Mouse (Mus musculus) cerebellum, adult 2 months (tissue): Measurements from ENCODE around the gene Frmd4a. TPM values are rescaled to one million over a fixed set of nuclear protein-coding genes. Genes with fewer than 3 reads are reported as not detected.

Source experiments
- DNase-seq, 2 experiments: peaks; one replicate each; pipeline ENCODE4 v3.0.0; 2021
- H3K27ac ChIP-seq: fragments of 200-500 bp; 2 replicates; pipeline ENCODE4 v1.5.1; 2012; ENCODE audit warnings: low read length, control low read depth, inconsistent platforms; ENCODE audit not compliant: insufficient read depth
- H3K27me3 ChIP-seq: fragments of 200-500 bp; 2 replicates; pipeline ENCODE4 v1.6.1; 2012; ENCODE audit warnings: inconsistent platforms, mild to moderate bottlenecking, low read length, moderate library complexity; ENCODE audit not compliant: control insufficient read depth, insufficient read depth
- H3K4me1 ChIP-seq: fragments of 200-500 bp; 2 replicates; pipeline ENCODE4 v1.6.1; 2011; ENCODE audit warnings: low read length; ENCODE audit not compliant: control insufficient read depth, insufficient read depth
- H3K4me3 ChIP-seq: fragments of 200-500 bp; replicated peaks from 2 replicates; pipeline ENCODE3; 2011; ENCODE audit warnings: mild to moderate bottlenecking, low read depth, low read length, control low read depth; ENCODE audit not compliant: insufficient read depth
- CTCF ChIP-seq: fragments of 200-500 bp; IDR thresholded peaks from 2 replicates; pipeline ENCODE4 v1.5.1; 2011; ENCODE audit warnings: low read depth, mild to moderate bottlenecking, control low read depth, low read length, moderate library complexity, borderline replicate concordance; ENCODE audit not compliant: insufficient read depth
- POLR2A ChIP-seq: fragments of 200-500 bp; IDR thresholded peaks from 2 replicates; pipeline ENCODE4 v1.6.1; 2011; ENCODE audit warnings: low read length, control low read depth, borderline replicate concordance; ENCODE audit not compliant: insufficient read depth
- WGBS: fragments of 180-500 bp; shearing (Covaris S2); methylation state at CpG from one replicate; pipeline ENCODE4 v1.1.7; 2018; 5-methylcytosine and 5-hydroxymethylcytosine counted together
- polyA plus RNA-seq: library from polyadenylated mRNA; depleted of rRNA; stranded (reverse); fragments of >200 nt; gene quantifications from 2 replicates; pipeline ENCODE4 v1.2.3, GENCODE M21; 2012

The Frmd4a gene
- polyA plus RNA-seq, 1 experiment, result 33.6 TPM

GRCm38 (mm10) chr2:4481154-4481553 is 463.6 kb downstream of the Frmd4a start:
- Histone ChIP-seq H3K27me3 (no peaks in the 10 kb centered on the region), H3K4me3 (no peak overlapping the region), H3K27ac (no peak overlapping the region), H3K4me1 (no peaks in the 10 kb centered on the region)
- no peak for TF ChIP-seq POLR2A
- no peak for TF ChIP-seq CTCF
- 40% methylated on average over 11 of the region's 11 CpGs for WGBS
- no peak for DNase-seq

GRCm38 (mm10) chr2:4486185-4486584 is 468.7 kb downstream of the Frmd4a start:
- DNase-seq, result no peak

GRCm38 (mm10) chr2:4487280-4487679 is 469.8 kb downstream of the Frmd4a start:
- no peak overlapping the region for H3K27ac ChIP-seq
- no peak overlapping the region for H3K4me3 ChIP-seq
- 95% methylated on average over 2 of the region's 2 CpGs for WGBS
- H3K4me1 ChIP-seq, result no peaks in the 10 kb centered on the region
- H3K27me3 ChIP-seq, result no peaks in the 10 kb centered on the region
- TF ChIP-seq POLR2A (no peak), CTCF (no peak)
- no peak for DNase-seq

More at GRCm38 (mm10) chr2:4486185-4486584, 468.7 kb downstream of the Frmd4a start:
- H3K27ac ChIP-seq, result no peak overlapping the region
- no peaks in the 10 kb centered on the region for H3K27me3 ChIP-seq
- H3K4me3 ChIP-seq, result no peak overlapping the region
- WGBS, result 90% methylated on average over 5 of the region's 5 CpGs
- H3K4me1 ChIP-seq, result no peaks in the 10 kb centered on the region
- no peak for TF ChIP-seq CTCF
- no peak for TF ChIP-seq POLR2A

DNA sequence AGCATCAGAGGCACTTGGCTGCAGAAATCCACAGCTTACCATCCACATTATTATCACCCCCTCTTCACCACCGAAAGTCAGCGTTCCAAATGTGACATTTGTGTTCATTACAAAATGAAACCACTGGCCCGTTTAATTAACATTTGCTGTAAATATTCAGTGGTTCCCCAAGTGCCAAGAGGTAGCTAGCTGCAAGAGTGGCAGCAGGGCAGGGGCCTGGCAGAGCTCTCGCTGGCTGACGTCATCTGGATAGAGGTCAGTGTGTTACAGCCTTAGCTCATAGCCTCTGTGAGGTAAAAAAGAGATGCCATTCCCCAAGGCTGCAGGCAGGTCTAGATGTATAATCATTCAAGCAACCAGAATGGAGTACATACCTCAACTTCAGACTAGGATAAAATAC is 473.3 kb downstream of the Frmd4a start:
- TF ChIP-seq POLR2A (no peak), CTCF (no peak)
- no peak overlapping the region for H3K27ac ChIP-seq

GRCm38 (mm10) chr2:4492485-4493481 is 475.3 kb downstream of the Frmd4a start:
- no peak overlapping the region for H3K27ac ChIP-seq
- TF ChIP-seq CTCF, result peak; percentile 79
- TF ChIP-seq POLR2A, result no peak
- WGBS, result 21% methylated on average over 20 of the region's 20 CpGs

More for the DNA sequence above, 473.3 kb downstream of the Frmd4a start:
- WGBS, result 26% methylated on average over 5 of the region's 5 CpGs
- peak in 1 of 2 experiments; percentile 41 for DNase-seq
- no peak overlapping the region for H3K4me3 ChIP-seq
- H3K4me1 ChIP-seq, result no peaks in the 10 kb centered on the region
- no peaks in the 10 kb centered on the region for H3K27me3 ChIP-seq

GRCm38 (mm10) chr2:4494478-4494877 is 477.0 kb downstream of the Frmd4a start:
- no peaks in the 10 kb centered on the region for H3K27me3 ChIP-seq
- no peak overlapping the region for H3K27ac ChIP-seq
- no peaks in the 10 kb centered on the region for H3K4me1 ChIP-seq
- DNase-seq, result no peak
- 70% methylated on average over 2 of the region's 2 CpGs for WGBS
- no peak overlapping the region for H3K4me3 ChIP-seq
- TF ChIP-seq CTCF (no peak), POLR2A (no peak)

More at GRCm38 (mm10) chr2:4492485-4493481, 475.3 kb downstream of the Frmd4a start:
- Histone ChIP-seq H3K27me3 (no peaks in the 10 kb centered on the region), H3K4me1 (no peaks in the 10 kb centered on the region), H3K4me3 (no peak overlapping the region)
- DNase-seq, result peak; percentile 54 to 65

DNA sequence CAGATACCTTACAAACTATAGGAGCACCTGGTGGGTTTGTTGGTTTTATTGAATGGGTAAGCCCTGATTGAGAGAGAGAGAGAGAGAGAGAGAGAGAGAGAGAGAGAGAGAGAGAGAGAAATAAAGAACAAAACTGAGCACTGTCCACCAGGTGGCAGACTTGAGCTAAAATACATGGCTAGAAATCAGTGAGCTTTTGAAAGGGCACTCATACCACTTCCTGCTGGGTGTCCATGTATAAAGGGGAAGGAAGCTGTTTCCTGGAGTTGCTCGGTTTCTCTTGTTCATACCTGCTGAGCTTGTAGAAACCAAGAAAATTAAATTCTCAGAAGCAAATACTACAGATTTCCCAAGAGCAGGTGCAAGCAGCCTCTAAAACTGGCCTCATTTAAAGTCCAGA is 481.7 kb downstream of the Frmd4a start:
- Histone ChIP-seq H3K27ac (no peak overlapping the region), H3K27me3 (no peaks in the 10 kb centered on the region), H3K4me3 (no peak overlapping the region), H3K4me1 (no peaks in the 10 kb centered on the region; the same call in 1 of the 2 replicates)
- WGBS, result 0% methylated on average over 1 of the region's 1 CpGs
- no peak for TF ChIP-seq POLR2A
- TF ChIP-seq CTCF, result peak; percentile 49
- peak; percentile 42 to 55 for DNase-seq
